Mouse (Mus musculus): Measurements from ENCODE around the gene Fbxo47. TPM values are rescaled to one million over a fixed set of nuclear protein-coding genes. Genes with fewer than 3 reads are reported as not detected.

Gene Fbxo47
- total RNA-seq, 1 experiment from 2014 or later, result 0.09 TPM

GRCm38 (mm10) chr11:97816916-97817315 lies 67.0 kb downstream of the Fbxo47 start:
- no peak for ATAC-seq (replicated peaks; ENCODE audit: low read depth, poor library complexity, severe bottlenecking)

GRCm38 (mm10) chr11:97816176-97816575 lies 67.8 kb downstream of the Fbxo47 start:
- ATAC-seq (replicated peaks; ENCODE audit: low read depth, poor library complexity, severe bottlenecking), result no peak

GRCm38 (mm10) chr11:97815736-97816135 lies 68.2 kb downstream of the Fbxo47 start:
- no peak for ATAC-seq (replicated peaks; ENCODE audit: low read depth, poor library complexity, severe bottlenecking)

GRCm38 (mm10) chr11:97813746-97814515 lies 70.0 kb downstream of the Fbxo47 start:
- ATAC-seq (replicated peaks; ENCODE audit: low read depth, poor library complexity, severe bottlenecking), result no peak

- no peak for ATAC-seq (replicated peaks; ENCODE audit: low read depth, poor library complexity, severe bottlenecking)
Measured at GRCm38 (mm10) chr11:97813085-97813484, 70.9 kb downstream of the Fbxo47 start.

GRCm38 (mm10) chr11:97812491-97812921 lies 71.4 kb downstream of the Fbxo47 start:
- no peak for ATAC-seq (replicated peaks; ENCODE audit: low read depth, poor library complexity, severe bottlenecking)

- no peak for ATAC-seq (replicated peaks; ENCODE audit: low read depth, poor library complexity, severe bottlenecking)
Measured at GRCm38 (mm10) chr11:97811569-97812362, 72.2 kb downstream of the Fbxo47 start.

GRCm38 (mm10) chr11:97810970-97811369 lies 73.0 kb downstream of the Fbxo47 start:
- ATAC-seq (replicated peaks; ENCODE audit: low read depth, poor library complexity, severe bottlenecking), result no peak

- peak; percentile 26 for ATAC-seq (replicated peaks; ENCODE audit: low read depth, poor library complexity, severe bottlenecking)
Measured at GRCm38 (mm10) chr11:97810356-97810755, 73.6 kb downstream of the Fbxo47 start.

GRCm38 (mm10) chr11:97809235-97810121 lies 74.5 kb downstream of the Fbxo47 start:
- no peak for ATAC-seq (replicated peaks; ENCODE audit: low read depth, poor library complexity, severe bottlenecking)

GRCm38 (mm10) chr11:97808621-97809234 lies 75.2 kb downstream of the Fbxo47 start:
- no peak for ATAC-seq (replicated peaks; ENCODE audit: low read depth, poor library complexity, severe bottlenecking)

GRCm38 (mm10) chr11:97808093-97808492 lies 75.9 kb downstream of the Fbxo47 start:
- ATAC-seq (replicated peaks; ENCODE audit: low read depth, poor library complexity, severe bottlenecking), result no peak

GRCm38 (mm10) chr11:97807626-97808025 lies 76.3 kb downstream of the Fbxo47 start:
- no peak for ATAC-seq (replicated peaks; ENCODE audit: low read depth, poor library complexity, severe bottlenecking)

GRCm38 (mm10) chr11:97806613-97806964 lies 77.4 kb downstream of the Fbxo47 start:
- no peak for ATAC-seq (replicated peaks; ENCODE audit: low read depth, poor library complexity, severe bottlenecking)

GRCm38 (mm10) chr11:97805662-97806612 lies 78.0 kb downstream of the Fbxo47 start:
- ATAC-seq (replicated peaks; ENCODE audit: low read depth, poor library complexity, severe bottlenecking), result no peak

GRCm38 (mm10) chr11:97804841-97805661 lies 78.9 kb downstream of the Fbxo47 start:
- no peak for ATAC-seq (replicated peaks; ENCODE audit: low read depth, poor library complexity, severe bottlenecking)

GRCm38 (mm10) chr11:97803847-97804246 lies 80.1 kb downstream of the Fbxo47 start:
- ATAC-seq (replicated peaks; ENCODE audit: low read depth, poor library complexity, severe bottlenecking), result no peak

Data from common myeloid progenitor, adult 5-6 weeks (primary cell).